Mouse (Mus musculus) liver, embryonic 12.5 days (tissue): ENCODE measurements around the gene Nos3. TPM values are rescaled to one million over a fixed set of nuclear protein-coding genes. Genes with fewer than 3 reads are reported as not detected.

Experiments
- ATAC-seq: fragments of 200-750 bp; cut with Nextera tagmentation; 2 replicates; pipeline ENCODE4 v1.8.0; 2017; ENCODE audit warnings: moderate number of reproducible peaks, mild to moderate bottlenecking, moderate library complexity
- H3K27ac ChIP-seq: fragments of 300-500 bp; sonication (generic); 2 replicates; pipeline ENCODE4 v1.5.1; 2016; ENCODE audit warnings: mild to moderate bottlenecking
- H3K27me3 ChIP-seq: fragments of 300-500 bp; sonication (generic); replicated peaks from 2 replicates; pipeline ENCODE4 v1.6.1; 2016; ENCODE audit warnings: mild to moderate bottlenecking, moderate library complexity
- H3K36me3 ChIP-seq: fragments of 300-500 bp; sonication (generic); 2 replicates; pipeline ENCODE4 v1.6.1; 2016; ENCODE audit warnings: mild to moderate bottlenecking, moderate library complexity
- H3K4me1 ChIP-seq: fragments of 300-500 bp; sonication (generic); 2 replicates; pipeline ENCODE4 v1.6.1; 2016
- H3K4me2 ChIP-seq: fragments of 300-500 bp; sonication (generic); 2 replicates; pipeline ENCODE4 v1.6.1; 2016; ENCODE audit warnings: mild to moderate bottlenecking, moderate library complexity
- H3K4me3 ChIP-seq: fragments of 300-500 bp; sonication (generic); 2 replicates; pipeline ENCODE4 v1.5.1; 2016; ENCODE audit warnings: mild to moderate bottlenecking, moderate library complexity
- H3K9ac ChIP-seq: fragments of 300-500 bp; sonication (generic); 2 replicates; pipeline ENCODE4 v1.6.1; 2016; ENCODE audit warnings: mild to moderate bottlenecking, moderate library complexity
- H3K9me3 ChIP-seq: fragments of 300-500 bp; sonication (generic); replicated peaks from 2 replicates; pipeline ENCODE4 v1.6.1; 2016; ENCODE audit warnings: mild to moderate bottlenecking, moderate library complexity
- WGBS: fragments of 180-500 bp; shearing (Covaris S2); methylation state at CpG from one replicate; pipeline ENCODE4 v1.1.7; 2016; ENCODE audit not compliant: insufficient replicate concordance; 5-methylcytosine and 5-hydroxymethylcytosine counted together
- polyA plus RNA-seq: library from polyadenylated mRNA; unstranded; fragments of >200 nt; fragmentation: Nextera tagmentation; extraction: Ambion mirVana; gene quantifications from 2 replicates; pipeline ENCODE4 v1.2.1, GENCODE M21; 2016

The Nos3 gene
- polyA plus RNA-seq, 1 experiment from 2014 or later: 4.9 TPM

- no peak for ATAC-seq
- H3K27me3 ChIP-seq: no peaks in the 10 kb centered on the region; the same call in 1 of the 2 replicates
Measured at GRCm38 (mm10) chr5:24425421-24426036, 60.9 kb downstream of the Nos3 start.

GRCm38 (mm10) chr5:24426037-24426432 is 61.4 kb downstream of the Nos3 start:
- no peaks in the 10 kb centered on the region for H3K9me3 ChIP-seq
- H3K27ac ChIP-seq: no peak overlapping the region
- no peak for ATAC-seq
- H3K36me3 ChIP-seq: peaks cover 18% of the 10 kb centered on the region
- peak overlapping the region; percentile 89 for H3K9ac ChIP-seq
- H3K27me3 ChIP-seq: no peaks in the 10 kb centered on the region; the same call in 1 of the 2 replicates
- H3K4me3 ChIP-seq: peak overlapping the region; percentile 74
- H3K4me1 ChIP-seq: peaks cover 60% of the 10 kb centered on the region
- WGBS: 10% methylated on average over 10 of the region's 10 CpGs
- peak overlapping the region; percentile 95 for H3K4me2 ChIP-seq

More at GRCm38 (mm10) chr5:24425421-24426036, 60.9 kb downstream of the Nos3 start:
- Histone ChIP-seq H3K9ac (peak overlapping the region; percentile 89), H3K36me3 (peaks cover 13% of the 10 kb centered on the region), H3K9me3 (no peaks in the 10 kb centered on the region), H3K27ac (peak overlapping the region; percentile 95), H3K4me1 (peaks cover 60% of the 10 kb centered on the region), H3K4me3 (peak overlapping the region; percentile 74), H3K4me2 (peak overlapping the region; percentile 95)
- WGBS: under 1% methylated on average over 25 of the region's 30 CpGs

GRCm38 (mm10) chr5:24426556-24427284 is 62.1 kb downstream of the Nos3 start:
- no peak for ATAC-seq
- WGBS: 8% methylated on average over 9 of the region's 9 CpGs
- Histone ChIP-seq H3K4me1 (peaks cover 60% of the 10 kb centered on the region), H3K4me2 (peak overlapping the region; percentile 95), H3K9ac (peak overlapping the region; percentile 89; the same call in 1 of the 2 replicates), H3K4me3 (peak overlapping the region; percentile 74), H3K27me3 (no peaks in the 10 kb centered on the region; the same call in 1 of the 2 replicates), H3K9me3 (no peaks in the 10 kb centered on the region), H3K36me3 (peaks cover 25% of the 10 kb centered on the region), H3K27ac (no peak overlapping the region)

GRCm38 (mm10) chr5:24427285-24427633 is 62.6 kb downstream of the Nos3 start:
- 26% methylated on average over 12 of the region's 12 CpGs for WGBS
- H3K27ac ChIP-seq: no peak overlapping the region
- H3K4me2 ChIP-seq: peak overlapping the region; percentile 95
- H3K4me3 ChIP-seq: peak overlapping the region; percentile 74; the same call in 1 of the 2 replicates
- peaks cover 59% of the 10 kb centered on the region for H3K4me1 ChIP-seq
- peak overlapping the region; percentile 35; the same call in 1 of the 2 replicates for H3K9ac ChIP-seq
- no peaks in the 10 kb centered on the region for H3K9me3 ChIP-seq
- H3K27me3 ChIP-seq: no peaks in the 10 kb centered on the region; the same call in 1 of the 2 replicates
- H3K36me3 ChIP-seq: peaks cover 30% of the 10 kb centered on the region
- no peak for ATAC-seq

- Histone ChIP-seq H3K4me1 (peaks cover 52% of the 10 kb centered on the region), H3K36me3 (peaks cover 37% of the 10 kb centered on the region), H3K27me3 (no peaks in the 10 kb centered on the region; the same call in 1 of the 2 replicates), H3K4me3 (peak overlapping the region; percentile 36), H3K9me3 (no peaks in the 10 kb centered on the region), H3K9ac (no peak overlapping the region), H3K4me2 (peak overlapping the region; percentile 95), H3K27ac (peak overlapping the region; percentile 39; the same call in 1 of the 2 replicates)
- ATAC-seq: no peak
- WGBS: 6% methylated on average over 15 of the region's 15 CpGs
Measured at GRCm38 (mm10) chr5:24427981-24428402, 63.4 kb downstream of the Nos3 start.

DNA sequence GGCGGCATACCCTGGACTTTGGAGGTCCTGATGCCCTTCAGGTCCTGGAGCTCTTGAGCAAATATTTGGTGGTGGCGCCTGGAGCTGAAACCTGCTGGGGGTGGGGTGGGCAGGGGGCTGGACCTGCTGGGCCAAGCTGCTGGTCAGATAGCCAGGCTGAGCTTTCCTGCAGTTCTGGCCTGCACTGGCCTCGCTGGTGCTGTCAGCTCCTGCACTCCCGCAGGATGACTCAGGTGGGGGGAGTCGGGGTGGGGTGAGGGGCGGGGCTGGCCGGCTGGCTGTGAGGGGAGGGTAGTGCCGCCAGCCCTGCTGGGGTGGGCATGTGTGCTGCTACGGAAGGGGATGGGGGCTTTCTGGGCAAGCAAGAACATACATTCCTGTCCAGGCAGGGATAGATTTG is 64.0 kb downstream of the Nos3 start:
- Histone ChIP-seq H3K36me3 (peaks cover 43% of the 10 kb centered on the region), H3K9ac (no peak overlapping the region), H3K27ac (peak overlapping the region; percentile 39; the same call in 1 of the 2 replicates), H3K4me1 (peaks cover 50% of the 10 kb centered on the region), H3K27me3 (no peaks in the 10 kb centered on the region; the same call in 1 of the 2 replicates), H3K4me3 (peak overlapping the region; percentile 36), H3K4me2 (peak overlapping the region; percentile 95), H3K9me3 (no peaks in the 10 kb centered on the region)
- ATAC-seq: no peak
- 15% methylated on average over 9 of the region's 9 CpGs for WGBS

DNA sequence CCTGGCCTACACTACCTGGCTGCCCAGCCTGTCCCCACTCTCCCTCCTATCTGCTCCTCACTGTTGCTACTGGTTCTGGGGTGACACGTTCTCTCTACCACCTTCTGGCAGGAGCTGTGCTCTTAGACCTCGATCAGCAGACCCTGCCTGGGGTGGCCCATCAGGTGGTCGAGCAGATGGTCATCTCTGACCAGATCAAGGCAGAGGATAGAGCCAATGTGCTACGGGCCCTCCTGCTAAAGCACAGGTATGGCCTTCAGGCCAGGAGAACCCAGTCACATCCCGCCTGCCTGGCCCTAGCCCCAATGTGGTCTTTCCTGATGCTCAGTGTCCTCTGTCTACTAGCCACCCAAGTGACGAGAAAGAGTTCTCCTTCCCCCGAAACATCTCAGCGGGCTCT is 69.4 kb downstream of the Nos3 start:
- ATAC-seq: no peak

More for the DNA sequence above, 69.4 kb downstream of the Nos3 start:
- Histone ChIP-seq H3K4me2 (no peak overlapping the region), H3K9me3 (no peaks in the 10 kb centered on the region), H3K4me1 (no peaks in the 10 kb centered on the region), H3K36me3 (peaks cover 87% of the 10 kb centered on the region), H3K27ac (no peak overlapping the region), H3K4me3 (no peak overlapping the region), H3K9ac (no peak overlapping the region), H3K27me3 (no peaks in the 10 kb centered on the region)
- WGBS: 73% methylated on average over 8 of the region's 8 CpGs

Other genes starting within 250 kb of the Nos3 start
- gene Nupl2, start 199.8 kb upstream of the Nos3 start, polyA plus RNA-seq: 13.2 and 13.8 TPM in 2 replicates
- 0.89 and 1.6 TPM in 2 replicates for gene Kcnh2, start 13.2 kb upstream of the Nos3 start, polyA plus RNA-seq
- gene Atg9b, start 27.3 kb downstream of the Nos3 start, polyA plus RNA-seq: 0.47 and 0.93 TPM in 2 replicates
- gene Abcb8, start 28.9 kb downstream of the Nos3 start, polyA plus RNA-seq: 32.6 and 34.1 TPM in 2 replicates
- not detected in 2 replicates for gene Asic3, start 48.6 kb downstream of the Nos3 start, polyA plus RNA-seq
- 13.0 and 14.1 TPM in 2 replicates for gene Cdk5, start 58.7 kb downstream of the Nos3 start, polyA plus RNA-seq
- gene Slc4a2, start 59.0 kb downstream of the Nos3 start, polyA plus RNA-seq: 16.2 and 16.6 TPM in 2 replicates
- 72.4 and 78.0 TPM in 2 replicates for gene Fastk, start 80.5 kb downstream of the Nos3 start, polyA plus RNA-seq
- gene Tmub1, start 83.0 kb downstream of the Nos3 start, polyA plus RNA-seq: 6.7 and 7.2 TPM in 2 replicates
- gene Agap3, start 87.4 kb downstream of the Nos3 start, polyA plus RNA-seq: 25.5 and 26.5 TPM in 2 replicates
- gene Gbx1, start 162.4 kb downstream of the Nos3 start, polyA plus RNA-seq: not detected in 2 replicates
- 0.11 TPM in 1 of 2 replicates, not detected in the other for gene Asb10, start 176.2 kb downstream of the Nos3 start, polyA plus RNA-seq
- 0.05 TPM in 1 of 2 replicates, not detected in the other for gene 4931409K22Rik, start 192.0 kb downstream of the Nos3 start, polyA plus RNA-seq
- gene Abcf2, start 212.7 kb downstream of the Nos3 start, polyA plus RNA-seq: 93.7 and 95.9 TPM in 2 replicates
- 16.6 and 17.6 TPM in 2 replicates for gene Chpf2, start 221.9 kb downstream of the Nos3 start, polyA plus RNA-seq